Mouse (Mus musculus): ENCODE results near the gene Spop. TPM values are rescaled to one million over a fixed set of nuclear protein-coding genes. Genes with fewer than 3 reads are reported as not detected.

Spop gene
- polyA plus RNA-seq, 1 experiment from 2014 or later, result 77.8 TPM

GRCm38 (mm10) chr11:95540637-95541385 lies 126.9 kb downstream of the Spop start:
- 17% methylated on average over 18 of the region's 18 CpGs for WGBS
- no peaks in the 10 kb centered on the region for H3K9me3 ChIP-seq (replicated peaks; ENCODE audit: low read length)
- no peaks in the 10 kb centered on the region for H3K27me3 ChIP-seq (ENCODE audit: insufficient read depth, low read length)
- DNase-seq (ENCODE audit: low spot score) (peak; percentile 52), ATAC-seq (replicated peaks; ENCODE audit: low FRiP score, low read depth) (peak; percentile 60)
- no peak overlapping the region for H3K9ac ChIP-seq (ENCODE audit: low read depth, low read length)
- no peak for TF ChIP-seq CTCF (IDR thresholded peaks at IDR 0.05; ENCODE audit: low read depth)
- peak overlapping the region; percentile 49 for H3K4me2 ChIP-seq (ENCODE audit: low read length)
- H3K4me3 ChIP-seq (replicated peaks; ENCODE audit: low read depth, low read length), result 0 out of 2 replicates have a peak overlapping the region, but pooled peaks have one; percentile 7
- no peak overlapping the region for H3K27ac ChIP-seq
- H3K4me1 ChIP-seq (replicated peaks; ENCODE audit: insufficient read depth, low read length), result peaks cover 5% of the 10 kb centered on the region
- no peaks in the 10 kb centered on the region for H3K36me3 ChIP-seq (ENCODE audit: insufficient read depth, low read length)

Other genes with a start within 250 kb of the Spop start
- 0.09 TPM in 1 of 2 replicates, not detected in the other for gene Tac4, start 152.6 kb upstream of the Spop start, polyA plus RNA-seq (2015; fragmentation: Nextera tagmentation; extraction: Ambion mirVana)
- 49.0 and 52.1 TPM in 2 replicates for gene Kat7, start 103.8 kb upstream of the Spop start, polyA plus RNA-seq (2015; fragmentation: Nextera tagmentation; extraction: Ambion mirVana)
- gene Fam117a, start 77.1 kb upstream of the Spop start, polyA plus RNA-seq (2015; fragmentation: Nextera tagmentation; extraction: Ambion mirVana), result 8.7 and 10.0 TPM in 2 replicates
- 103 and 104 TPM in 2 replicates for gene Slc35b1, start 29.4 kb upstream of the Spop start, polyA plus RNA-seq (2015; fragmentation: Nextera tagmentation; extraction: Ambion mirVana)
- 0.51 and 0.75 TPM in 2 replicates for gene Nxph3, start 100.5 kb downstream of the Spop start, polyA plus RNA-seq (2015; fragmentation: Nextera tagmentation; extraction: Ambion mirVana)
- 6.2 and 7.6 TPM in 2 replicates for gene Ngfr, start 173.7 kb downstream of the Spop start, polyA plus RNA-seq (2015; fragmentation: Nextera tagmentation; extraction: Ambion mirVana)